Mouse (Mus musculus) midbrain, embryonic 13.5 days (tissue): ENCODE results near the gene Hoxc11. TPM values are rescaled to one million over a fixed set of nuclear protein-coding genes. Genes with fewer than 3 reads are reported as not detected.

Experiments
- ATAC-seq: fragments of 200-750 bp; cut with Nextera tagmentation; 2 replicates; pipeline ENCODE4 v1.8.0; 2017; ENCODE audit warnings: mild to moderate bottlenecking, moderate TSS enrichment, moderate library complexity
- H3K27ac ChIP-seq: fragments of 300-500 bp; sonication (generic); 2 replicates; pipeline ENCODE4 v1.5.1; 2015; ENCODE audit warnings: inconsistent platforms, mild to moderate bottlenecking, moderate library complexity
- H3K27me3 ChIP-seq: fragments of 300-500 bp; sonication (generic); 2 replicates; pipeline ENCODE4 v1.6.1; 2015; ENCODE audit warnings: mild to moderate bottlenecking, inconsistent platforms
- H3K36me3 ChIP-seq: fragments of 300-500 bp; sonication (generic); 2 replicates; pipeline ENCODE4 v1.6.1; 2015; ENCODE audit warnings: mild to moderate bottlenecking, inconsistent platforms
- H3K4me1 ChIP-seq: fragments of 300-500 bp; sonication (generic); replicated peaks from 2 replicates; pipeline ENCODE4 v1.6.1; 2015; ENCODE audit warnings: inconsistent platforms
- H3K4me2 ChIP-seq: fragments of 300-500 bp; sonication (generic); replicated peaks from 2 replicates; pipeline ENCODE4 v1.6.1; 2015; ENCODE audit warnings: moderate library complexity, mild to moderate bottlenecking, inconsistent platforms
- H3K4me3 ChIP-seq: fragments of 300-500 bp; sonication (generic); replicated peaks from 2 replicates; pipeline ENCODE4 v1.5.1; 2015; ENCODE audit warnings: mild to moderate bottlenecking, inconsistent platforms
- H3K9ac ChIP-seq: fragments of 300-500 bp; sonication (generic); replicated peaks from 2 replicates; pipeline ENCODE4 v1.6.1; 2015; ENCODE audit warnings: mild to moderate bottlenecking, inconsistent platforms
- H3K9me3 ChIP-seq: fragments of 300-500 bp; sonication (generic); 2 replicates; pipeline ENCODE4 v1.6.1; 2016; ENCODE audit warnings: mild to moderate bottlenecking, inconsistent platforms
- WGBS: fragments of 180-500 bp; shearing (Covaris S2); methylation state at CpG from one replicate; pipeline ENCODE4 v1.1.7; 2015; 5-methylcytosine and 5-hydroxymethylcytosine counted together
- polyA plus RNA-seq: library from polyadenylated mRNA; unstranded; fragments of >200 nt; fragmentation: Nextera tagmentation; extraction: Ambion mirVana; gene quantifications from 2 replicates; pipeline ENCODE4 v1.2.1, GENCODE M21; 2015

Gene Hoxc11
- polyA plus RNA-seq, 1 experiment from 2014 or later: not detected

GRCm38 (mm10) chr15:102921053-102922011 lies 32.9 kb upstream of the Hoxc11 start, which contains the start of gene Hoxc13:
TSS of gene Hoxc13 (plus strand) at chr15:102921103.
- H3K9ac ChIP-seq: no peak within 1 kb of the TSS
- H3K4me1 ChIP-seq: peaks cover 9% of the 10 kb centered on the region
- H3K27ac ChIP-seq: no peak within 1 kb of the TSS
- peak within 1 kb of the TSS; percentile 43 for H3K4me2 ChIP-seq
- H3K36me3 ChIP-seq: no peaks in the 10 kb centered on the region
- peak; percentile 69 for ATAC-seq
- WGBS: under 1% methylated on average over 81 of the region's 88 CpGs
- no peaks in the 10 kb centered on the region for H3K9me3 ChIP-seq
- H3K27me3 ChIP-seq: peaks cover 99% of the 10 kb centered on the region
- peak within 1 kb of the TSS; percentile 23 for H3K4me3 ChIP-seq

- H3K27ac ChIP-seq: no peak overlapping the region
- no peak overlapping the region for H3K9ac ChIP-seq
These were observed 32.2 kb upstream of the Hoxc11 start for GRCm38 (mm10) chr15:102922012-102922362.

GRCm38 (mm10) chr15:102922636-102923500 lies 31.4 kb upstream of the Hoxc11 start:
- peaks cover 9% of the 10 kb centered on the region for H3K4me1 ChIP-seq
- no peak overlapping the region for H3K9ac ChIP-seq
- ATAC-seq: no peak
- H3K27me3 ChIP-seq: peaks cover 99% of the 10 kb centered on the region
- no peak overlapping the region for H3K4me3 ChIP-seq
- no peaks in the 10 kb centered on the region for H3K9me3 ChIP-seq
- H3K27ac ChIP-seq: no peak overlapping the region
- H3K4me2 ChIP-seq: no peak overlapping the region
- H3K36me3 ChIP-seq: no peaks in the 10 kb centered on the region
- whole genome bisulfite sequencing: 12% methylated on average over 6 of the region's 6 CpGs

More at GRCm38 (mm10) chr15:102922012-102922362, 32.2 kb upstream of the Hoxc11 start:
- under 1% methylated on average over 23 of the region's 24 CpGs for WGBS
- peaks cover 9% of the 10 kb centered on the region for H3K4me1 ChIP-seq
- no peak overlapping the region for H3K4me3 ChIP-seq
- H3K4me2 ChIP-seq: no peak overlapping the region
- ATAC-seq: no peak
- no peaks in the 10 kb centered on the region for H3K36me3 ChIP-seq
- H3K27me3 ChIP-seq: peaks cover 99% of the 10 kb centered on the region
- no peaks in the 10 kb centered on the region for H3K9me3 ChIP-seq

- Histone ChIP-seq H3K4me1 (no peaks in the 10 kb centered on the region), H3K27ac (no peak overlapping the region), H3K9me3 (no peaks in the 10 kb centered on the region), H3K9ac (no peak overlapping the region), H3K36me3 (no peaks in the 10 kb centered on the region), H3K4me3 (no peak overlapping the region), H3K4me2 (no peak overlapping the region), H3K27me3 (peaks cover 99% of the 10 kb centered on the region)
- under 1% methylated on average over 40 of the region's 40 CpGs for WGBS
- no peak for ATAC-seq
These were observed 27.1 kb upstream of the Hoxc11 start for GRCm38 (mm10) chr15:102927032-102927645.

- Histone ChIP-seq H3K9ac (no peak overlapping the region), H3K4me3 (no peak overlapping the region), H3K4me2 (no peak overlapping the region), H3K36me3 (no peaks in the 10 kb centered on the region), H3K4me1 (no peaks in the 10 kb centered on the region), H3K27me3 (peaks cover 100% of the 10 kb centered on the region), H3K27ac (no peak overlapping the region), H3K9me3 (no peaks in the 10 kb centered on the region)
- no peak for ATAC-seq
- WGBS: under 1% methylated on average over 23 of the region's 23 CpGs
These were observed 22.4 kb upstream of the Hoxc11 start for GRCm38 (mm10) chr15:102931706-102932358.

GRCm38 (mm10) chr15:102934438-102934837 lies 19.8 kb upstream of the Hoxc11 start:
- Histone ChIP-seq H3K9ac (no peak overlapping the region), H3K4me1 (peaks cover 2% of the 10 kb centered on the region; the same call in 1 of the 2 replicates), H3K27me3 (peaks cover 100% of the 10 kb centered on the region), H3K4me2 (no peak overlapping the region), H3K27ac (no peak overlapping the region), H3K9me3 (no peaks in the 10 kb centered on the region), H3K36me3 (no peaks in the 10 kb centered on the region), H3K4me3 (no peak overlapping the region)
- WGBS: 0% methylated on average over 12 of the region's 12 CpGs
- ATAC-seq: no peak

- Histone ChIP-seq H3K4me3 (no peak overlapping the region), H3K9ac (no peak overlapping the region), H3K36me3 (no peaks in the 10 kb centered on the region), H3K27ac (no peak overlapping the region), H3K4me2 (no peak overlapping the region), H3K9me3 (no peaks in the 10 kb centered on the region), H3K4me1 (peaks cover 6% of the 10 kb centered on the region; the same call in 1 of the 2 replicates), H3K27me3 (peaks cover 100% of the 10 kb centered on the region)
- no peak for ATAC-seq
- under 1% methylated on average over 27 of the region's 27 CpGs for WGBS
These were observed 19.3 kb upstream of the Hoxc11 start for GRCm38 (mm10) chr15:102934897-102935296.

- Histone ChIP-seq H3K9me3 (no peaks in the 10 kb centered on the region), H3K36me3 (no peaks in the 10 kb centered on the region), H3K27me3 (peaks cover 100% of the 10 kb centered on the region), H3K4me1 (peaks cover 6% of the 10 kb centered on the region; the same call in 1 of the 2 replicates), H3K4me2 (no peak within 1 kb of the TSS), H3K9ac (no peak within 1 kb of the TSS), H3K4me3 (no peak within 1 kb of the TSS), H3K27ac (no peak within 1 kb of the TSS)
- 1% methylated on average over 30 of the region's 31 CpGs for WGBS
- no peak for ATAC-seq
These were observed 17.8 kb upstream of the Hoxc11 start, which contains the start of gene Hoxc12 for GRCm38 (mm10) chr15:102936279-102936972. TSS of gene Hoxc12 (plus strand) at chr15:102936757.

- Histone ChIP-seq H3K36me3 (no peaks in the 10 kb centered on the region), H3K9ac (no peak overlapping the region), H3K4me1 (peaks cover 6% of the 10 kb centered on the region; the same call in 1 of the 2 replicates), H3K27me3 (peaks cover 100% of the 10 kb centered on the region), H3K4me2 (no peak overlapping the region), H3K9me3 (no peaks in the 10 kb centered on the region), H3K27ac (no peak overlapping the region), H3K4me3 (no peak overlapping the region)
- no peak for ATAC-seq
- WGBS: under 1% methylated on average over 45 of the region's 50 CpGs
These were observed 17.1 kb upstream of the Hoxc11 start for GRCm38 (mm10) chr15:102937036-102937666.

- ATAC-seq: no peak
- no peak overlapping the region for H3K9ac ChIP-seq
- no peaks in the 10 kb centered on the region for H3K9me3 ChIP-seq
- H3K4me2 ChIP-seq: no peak overlapping the region
- no peak overlapping the region for H3K4me3 ChIP-seq
- H3K27ac ChIP-seq: no peak overlapping the region
- peaks cover 10% of the 10 kb centered on the region; the same call in 1 of the 2 replicates for H3K4me1 ChIP-seq
- 1% methylated on average over 33 of the region's 34 CpGs for WGBS
- H3K36me3 ChIP-seq: no peaks in the 10 kb centered on the region
- H3K27me3 ChIP-seq: peaks cover 100% of the 10 kb centered on the region
These were observed 14.7 kb upstream of the Hoxc11 start for GRCm38 (mm10) chr15:102939256-102940155.
